Mouse (Mus musculus): Measurements from ENCODE around the gene Phlpp2. TPM values are rescaled to one million over a fixed set of nuclear protein-coding genes. Genes with fewer than 3 reads are reported as not detected.

Phlpp2 gene
- polyA plus RNA-seq, 1 experiment, result 4.1 TPM

DNA sequence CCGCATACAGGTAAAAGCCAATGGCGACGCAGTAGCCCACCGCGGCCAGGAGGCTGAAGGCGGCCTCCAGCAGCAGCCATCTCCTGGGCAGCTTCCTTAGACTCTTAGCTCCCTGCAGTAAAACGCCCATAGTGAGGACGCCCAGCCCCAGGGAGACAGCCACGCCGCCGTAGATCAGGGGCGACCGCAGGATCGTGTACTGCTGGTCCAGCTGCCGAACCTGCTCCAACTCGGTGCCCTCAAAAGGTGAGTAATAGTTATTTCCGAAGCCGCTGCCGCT, 79.9 kb downstream of the Phlpp2 start:
- H3K4me3 ChIP-seq (ENCODE audit: extremely low read depth, insufficient read depth, insufficient read length), result no peak overlapping the region
- H3K27ac ChIP-seq (ENCODE audit: insufficient read depth, low read length), result no peak overlapping the region
- no peak for DNase-seq (ENCODE audit: low read depth in 1 of 2, low spot score in 2 of 2)
- 7% methylated on average over 19 of the region's 19 CpGs for WGBS
- TF ChIP-seq POLR2A (IDR thresholded peaks at IDR 0.05; ENCODE audit: low read depth, low read length), result no peak
- TF ChIP-seq CTCF (IDR thresholded peaks at IDR 0.05; ENCODE audit: extremely low read depth, insufficient read depth, insufficient read length, insufficient replicate concordance), result no peak
- H3K36me3 ChIP-seq (ENCODE audit: control insufficient read depth, insufficient read depth, low read length), result no peaks in the 10 kb centered on the region
- H3K4me1 ChIP-seq (ENCODE audit: control insufficient read depth, insufficient read depth, insufficient read length), result no peaks in the 10 kb centered on the region
- H3K27me3 ChIP-seq (ENCODE audit: control insufficient read depth, insufficient read depth, low read length), result peaks cover 5% of the 10 kb centered on the region; the same call in 1 of the 2 replicates

DNA sequence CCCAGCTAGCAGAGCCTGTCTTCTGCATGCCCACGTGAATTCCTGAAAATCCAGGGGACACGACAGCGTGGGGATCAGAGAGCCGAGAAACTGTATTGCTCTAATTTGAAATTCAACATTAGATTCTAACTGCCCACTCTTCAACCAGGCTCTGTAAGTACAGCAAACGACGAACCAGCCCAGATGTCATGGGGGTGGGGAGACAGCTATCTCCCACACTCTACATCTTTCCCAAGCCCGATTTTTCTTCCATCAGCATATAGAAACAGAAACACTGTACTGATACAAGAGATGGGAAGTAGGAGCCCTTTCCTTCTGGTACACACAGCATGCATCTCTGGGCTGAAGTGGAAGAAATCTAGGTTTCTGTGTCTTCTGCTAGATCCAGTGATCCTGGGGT, 83.8 kb downstream of the Phlpp2 start:
- no peak overlapping the region for H3K27ac ChIP-seq (ENCODE audit: insufficient read depth, low read length)
- 79% methylated on average over 7 of the region's 7 CpGs for WGBS
- H3K36me3 ChIP-seq (ENCODE audit: control insufficient read depth, insufficient read depth, low read length), result no peaks in the 10 kb centered on the region
- no peak overlapping the region for H3K4me3 ChIP-seq (ENCODE audit: extremely low read depth, insufficient read depth, insufficient read length)
- H3K4me1 ChIP-seq (ENCODE audit: control insufficient read depth, insufficient read depth, insufficient read length), result no peaks in the 10 kb centered on the region
- TF ChIP-seq POLR2A (IDR thresholded peaks at IDR 0.05; ENCODE audit: low read depth, low read length), result no peak
- no peak for TF ChIP-seq CTCF (IDR thresholded peaks at IDR 0.05; ENCODE audit: extremely low read depth, insufficient read depth, insufficient read length, insufficient replicate concordance)
- H3K27me3 ChIP-seq (ENCODE audit: control insufficient read depth, insufficient read depth, low read length), result peaks cover 5% of the 10 kb centered on the region; the same call in 1 of the 2 replicates
- DNase-seq (ENCODE audit: low read depth in 1 of 2, low spot score in 2 of 2), result no peak

DNA sequence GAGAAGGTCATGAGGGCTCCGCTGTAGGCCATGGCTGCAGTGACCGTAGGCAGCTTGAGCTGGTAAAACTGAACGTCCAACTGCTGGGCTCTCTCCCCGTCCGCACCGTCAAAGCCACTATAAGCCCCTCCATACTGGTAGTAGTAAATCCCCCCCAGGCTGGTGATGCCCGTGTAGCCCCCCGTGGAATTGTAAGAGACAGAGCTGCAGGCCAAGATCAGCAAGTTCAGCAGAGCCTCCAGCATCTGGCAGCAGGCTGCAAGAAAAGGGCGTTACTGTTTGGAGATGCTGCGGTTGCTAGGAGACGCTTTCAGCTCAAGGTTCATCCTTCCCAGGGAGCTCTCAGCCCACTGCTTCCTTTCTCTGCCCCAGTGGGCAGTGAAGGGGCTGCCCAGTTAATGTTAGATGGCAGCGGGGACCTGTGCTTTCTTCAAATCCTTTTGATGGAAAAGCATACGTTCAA, 86.2 kb downstream of the Phlpp2 start:
- H3K27me3 ChIP-seq (ENCODE audit: control insufficient read depth, insufficient read depth, low read length), result no peaks in the 10 kb centered on the region
- H3K4me3 ChIP-seq (ENCODE audit: extremely low read depth, insufficient read depth, insufficient read length), result no peak overlapping the region
- no peaks in the 10 kb centered on the region for H3K36me3 ChIP-seq (ENCODE audit: control insufficient read depth, insufficient read depth, low read length)
- 79% methylated on average over 13 of the region's 13 CpGs for WGBS
- no peak overlapping the region for H3K27ac ChIP-seq (ENCODE audit: insufficient read depth, low read length)
- H3K4me1 ChIP-seq (ENCODE audit: control insufficient read depth, insufficient read depth, insufficient read length), result no peaks in the 10 kb centered on the region
- no peak for DNase-seq (ENCODE audit: low read depth in 1 of 2, low spot score in 2 of 2)
- TF ChIP-seq CTCF (IDR thresholded peaks at IDR 0.05; ENCODE audit: extremely low read depth, insufficient read depth, insufficient read length, insufficient replicate concordance) (no peak), POLR2A (IDR thresholded peaks at IDR 0.05; ENCODE audit: low read depth, low read length) (no peak)

DNA sequence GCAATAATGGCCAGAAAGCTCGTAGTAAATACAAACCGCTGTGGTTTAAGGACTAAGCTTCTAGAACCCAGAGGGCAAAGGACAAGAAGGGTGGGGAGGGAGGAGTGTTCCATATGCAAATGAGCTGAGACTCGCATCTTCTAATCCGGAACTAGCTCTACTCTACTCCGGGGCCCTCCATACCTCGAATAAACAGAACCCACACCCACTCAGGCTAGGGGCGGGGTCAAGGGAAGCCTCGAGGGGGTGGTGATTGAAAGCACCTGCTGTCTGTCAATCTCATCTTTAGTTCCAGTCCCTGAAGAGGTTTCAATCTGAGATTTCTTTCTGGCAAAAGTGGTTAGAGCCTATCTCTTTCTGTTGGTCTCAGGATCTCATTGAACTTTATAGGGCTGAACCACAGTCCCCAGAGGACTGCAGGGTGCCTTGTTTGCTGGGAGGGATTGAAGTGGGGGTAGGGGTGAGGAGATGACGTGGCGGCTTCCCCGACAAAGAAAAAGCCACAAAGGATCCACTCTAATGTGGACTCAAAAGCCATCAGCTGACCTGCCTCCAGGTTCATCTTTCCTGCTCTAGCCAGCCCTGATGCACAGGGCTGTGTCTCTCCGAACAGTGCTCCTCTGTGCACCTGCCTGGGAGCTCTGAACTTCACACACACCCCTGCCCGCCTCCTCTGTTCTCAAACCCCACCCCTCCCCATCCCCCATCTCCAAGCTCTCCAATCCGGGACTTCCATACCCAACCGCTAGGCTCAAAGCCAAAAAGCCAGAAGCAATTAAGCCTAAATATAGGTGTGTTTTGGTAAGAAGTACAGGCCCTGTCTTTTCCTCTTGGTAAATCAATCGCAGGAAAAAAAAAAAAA, 89.1 kb downstream of the Phlpp2 start:
- no peaks in the 10 kb centered on the region for H3K36me3 ChIP-seq (ENCODE audit: control insufficient read depth, insufficient read depth, low read length)
- TF ChIP-seq POLR2A (IDR thresholded peaks at IDR 0.05; ENCODE audit: low read depth, low read length) (no peak), CTCF (IDR thresholded peaks at IDR 0.05; ENCODE audit: extremely low read depth, insufficient read depth, insufficient read length, insufficient replicate concordance) (no peak)
- WGBS, result 32% methylated on average over 16 of the region's 16 CpGs
- no peak overlapping the region for H3K27ac ChIP-seq (ENCODE audit: insufficient read depth, low read length)
- no peak overlapping the region for H3K4me3 ChIP-seq (ENCODE audit: extremely low read depth, insufficient read depth, insufficient read length)
- H3K27me3 ChIP-seq (ENCODE audit: control insufficient read depth, insufficient read depth, low read length), result peaks cover 7% of the 10 kb centered on the region
- peak; percentile 41 to 44 for DNase-seq (ENCODE audit: low read depth in 1 of 2, low spot score in 2 of 2)
- H3K4me1 ChIP-seq (ENCODE audit: control insufficient read depth, insufficient read depth, insufficient read length), result peaks cover 5% of the 10 kb centered on the region; the same call in 1 of the 2 replicates

DNA sequence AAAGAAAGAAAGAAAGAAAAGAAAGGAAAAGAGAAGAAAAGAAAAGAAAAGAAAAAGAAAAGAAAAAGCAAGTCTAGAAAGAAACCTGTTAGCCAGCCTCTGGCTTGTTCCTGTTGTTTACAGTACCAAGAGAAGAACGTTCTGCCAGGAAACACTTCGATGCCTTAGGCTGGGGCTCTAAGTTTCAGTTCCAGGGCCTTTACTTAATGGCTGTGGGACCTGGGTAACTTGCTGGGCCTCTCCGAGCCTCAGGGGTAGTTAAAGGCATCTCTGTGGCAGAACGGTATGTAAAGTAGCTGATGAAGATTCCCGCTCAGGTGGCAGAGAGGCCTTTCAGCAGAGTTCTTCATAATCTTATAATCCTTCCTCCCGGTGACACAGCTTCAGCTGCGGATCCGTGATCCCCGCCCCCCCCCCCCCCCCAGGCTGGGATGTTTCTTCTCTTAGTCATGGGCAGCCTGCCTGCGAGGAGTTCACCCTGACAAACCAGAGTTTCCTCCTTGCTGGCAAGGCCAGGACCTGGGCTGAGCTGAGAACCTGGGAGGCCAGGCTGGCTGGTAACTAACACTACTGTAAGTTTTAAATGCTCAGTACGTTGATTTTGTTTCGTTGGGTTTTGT, 89.8 kb downstream of the Phlpp2 start:
- DNase-seq (ENCODE audit: low read depth in 1 of 2, low spot score in 2 of 2), result no peak
- Histone ChIP-seq H3K4me3 (ENCODE audit: extremely low read depth, insufficient read depth, insufficient read length) (no peak overlapping the region), H3K36me3 (ENCODE audit: control insufficient read depth, insufficient read depth, low read length) (no peaks in the 10 kb centered on the region), H3K4me1 (ENCODE audit: control insufficient read depth, insufficient read depth, insufficient read length) (peaks cover 5% of the 10 kb centered on the region; the same call in 1 of the 2 replicates), H3K27ac (ENCODE audit: insufficient read depth, low read length) (no peak overlapping the region), H3K27me3 (ENCODE audit: control insufficient read depth, insufficient read depth, low read length) (peaks cover 7% of the 10 kb centered on the region)
- TF ChIP-seq POLR2A (IDR thresholded peaks at IDR 0.05; ENCODE audit: low read depth, low read length), result no peak
- TF ChIP-seq CTCF (IDR thresholded peaks at IDR 0.05; ENCODE audit: extremely low read depth, insufficient read depth, insufficient read length, insufficient replicate concordance), result no peak
- WGBS, result 59% methylated on average over 12 of the region's 12 CpGs

DNA sequence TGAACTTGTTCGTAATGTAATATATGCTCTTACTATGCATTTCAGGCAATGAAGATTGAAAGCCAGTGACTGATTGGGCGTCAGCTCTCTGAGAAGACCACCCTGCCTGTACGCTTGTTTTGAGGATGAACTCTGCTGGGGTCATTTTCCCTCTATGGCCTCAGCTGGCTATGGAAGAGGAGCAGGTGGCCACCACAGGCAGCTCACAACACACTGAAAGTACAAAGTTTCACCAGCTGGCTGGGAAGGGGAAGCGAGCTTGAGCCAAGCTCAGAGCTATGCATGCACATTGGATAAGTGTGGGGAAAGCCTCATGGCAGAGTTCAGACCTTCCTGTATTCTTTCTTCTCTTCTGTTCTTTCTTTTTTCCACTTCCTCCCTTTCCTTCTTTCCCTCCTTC, 90.8 kb downstream of the Phlpp2 start:
- H3K4me1 ChIP-seq (ENCODE audit: control insufficient read depth, insufficient read depth, insufficient read length), result peaks cover 5% of the 10 kb centered on the region; the same call in 1 of the 2 replicates
- no peaks in the 10 kb centered on the region for H3K36me3 ChIP-seq (ENCODE audit: control insufficient read depth, insufficient read depth, low read length)
- no peak overlapping the region for H3K27ac ChIP-seq (ENCODE audit: insufficient read depth, low read length)
- TF ChIP-seq POLR2A (IDR thresholded peaks at IDR 0.05; ENCODE audit: low read depth, low read length), result no peak
- TF ChIP-seq CTCF (IDR thresholded peaks at IDR 0.05; ENCODE audit: extremely low read depth, insufficient read depth, insufficient read length, insufficient replicate concordance), result no peak
- peaks cover 7% of the 10 kb centered on the region for H3K27me3 ChIP-seq (ENCODE audit: control insufficient read depth, insufficient read depth, low read length)
- no peak overlapping the region for H3K4me3 ChIP-seq (ENCODE audit: extremely low read depth, insufficient read depth, insufficient read length)
- no peak for DNase-seq (ENCODE audit: low read depth in 1 of 2, low spot score in 2 of 2)
- WGBS, result 81% methylated on average over 4 of the region's 4 CpGs
